8 mouse cellular contexts compared by ENCODE assay signal in the genomic region with DNA sequence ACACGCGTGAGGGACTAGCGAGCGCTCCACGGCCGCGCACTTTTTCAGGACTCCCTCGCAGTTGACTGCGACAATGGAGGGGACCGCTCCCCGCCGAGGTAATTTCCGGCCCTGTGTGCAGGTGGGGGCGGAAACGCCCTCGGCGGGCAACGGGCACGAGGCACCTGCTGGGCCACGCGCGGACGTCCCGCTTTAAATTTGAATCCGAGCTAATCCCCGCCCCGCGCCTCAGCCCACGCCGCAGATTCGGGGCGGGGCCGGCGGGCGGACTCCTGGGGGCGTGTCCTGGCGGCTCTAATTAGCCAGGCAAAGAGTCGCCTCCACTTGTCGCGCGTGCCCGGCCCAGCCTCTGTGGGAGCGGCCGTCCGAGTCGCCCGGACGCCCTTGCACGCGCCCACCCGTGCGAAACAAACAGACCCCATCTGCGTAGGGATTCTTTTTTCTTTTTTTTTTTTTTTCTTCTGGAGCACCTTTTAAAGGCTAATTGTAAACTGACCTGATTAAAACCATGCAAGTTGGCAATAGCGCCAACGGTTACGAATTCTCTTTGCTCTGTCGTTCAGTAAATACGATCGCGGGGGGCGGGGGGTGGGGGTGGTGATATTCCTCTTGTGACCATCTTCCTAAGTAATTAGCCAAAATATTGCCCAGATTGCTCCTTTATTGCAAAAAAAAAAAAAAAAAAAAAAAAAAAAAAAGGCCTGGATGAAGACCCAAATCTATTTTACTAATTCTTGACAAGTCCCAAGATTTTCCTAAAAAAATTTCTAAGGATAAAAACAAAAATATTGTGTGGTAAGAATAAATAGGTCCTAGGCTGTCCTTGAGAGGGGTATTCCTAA. TPM values are rescaled to one million over a fixed set of nuclear protein-coding genes. Genes with fewer than 3 reads are reported as not detected.
DNase-seq lines count a peak whose midpoint lies in the region; ATAC-seq and TF ChIP-seq lines count a peak whose summit lies in the region.

No protein-coding gene starts in this region.

- no peaks in the 10 kb centered on the region for H3K27me3 ChIP-seq in ES-Bruce4 (ENCODE audit: control insufficient read depth, insufficient read depth, low read length, poor library complexity, severe bottlenecking)
- H3K27me3 ChIP-seq in forebrain, embryonic 11.5 days (ENCODE audit: control insufficient read depth, insufficient read depth, low read length) = no peaks in the 10 kb centered on the region
- H3K27me3 ChIP-seq in heart, embryonic 16.5 days (ENCODE audit: control insufficient read depth, insufficient read depth, low read length) = no peaks in the 10 kb centered on the region
- no peaks in the 10 kb centered on the region for H3K27me3 ChIP-seq in liver, embryonic 14.5 days (ENCODE audit: control insufficient read depth, insufficient read depth, low read length)
- H3K27me3 ChIP-seq in stomach, postnatal 0 days (ENCODE audit: control insufficient read depth, insufficient read depth, low read length) = no peaks in the 10 kb centered on the region

- peak overlapping the region; percentile 67 for H3K4me2 ChIP-seq in forebrain, embryonic 11.5 days (ENCODE audit: low read depth, low read length, severe bottlenecking)
- peak overlapping the region; percentile 93 for H3K4me2 ChIP-seq in heart, embryonic 16.5 days (ENCODE audit: low read depth, low read length)
- H3K4me2 ChIP-seq in liver, embryonic 14.5 days (ENCODE audit: low read depth) = peak overlapping the region; percentile 78
- H3K4me2 ChIP-seq in stomach, postnatal 0 days (replicated peaks; ENCODE audit: low read depth) = peak overlapping the region; percentile 77

- H3K9ac ChIP-seq in ES-Bruce4 (ENCODE audit: low read depth, poor library complexity, severe bottlenecking) = peak overlapping the region; percentile 69
- H3K9ac ChIP-seq in forebrain, embryonic 11.5 days (ENCODE audit: low read length) = peak overlapping the region; percentile 54
- H3K9ac ChIP-seq in heart, embryonic 16.5 days (ENCODE audit: low read length) = peak overlapping the region; percentile 74
- peak overlapping the region; percentile 62 for H3K9ac ChIP-seq in liver, embryonic 14.5 days (replicated peaks)
- peak overlapping the region; percentile 13; the same call in 1 of the 2 replicates for H3K9ac ChIP-seq in stomach, postnatal 0 days (ENCODE audit: low read length)

- H3K36me3 ChIP-seq in ES-Bruce4 (ENCODE audit: control insufficient read depth, insufficient read depth, low read length, poor library complexity, severe bottlenecking) = no peaks in the 10 kb centered on the region
- H3K36me3 ChIP-seq in forebrain, embryonic 11.5 days (ENCODE audit: control insufficient read depth, insufficient read depth, low read length) = no peaks in the 10 kb centered on the region
- H3K36me3 ChIP-seq in heart, embryonic 16.5 days (ENCODE audit: control insufficient read depth, insufficient read depth) = no peaks in the 10 kb centered on the region
- H3K36me3 ChIP-seq in liver, embryonic 14.5 days (replicated peaks; ENCODE audit: control insufficient read depth, insufficient read depth, low read depth) = no peaks in the 10 kb centered on the region
- no peaks in the 10 kb centered on the region for H3K36me3 ChIP-seq in stomach, postnatal 0 days (ENCODE audit: control insufficient read depth, insufficient read depth, low read length)

- under 1% methylated on average over 59 of the region's 61 CpGs for WGBS in forebrain, embryonic 11.5 days
- under 1% methylated on average over 61 of the region's 61 CpGs for WGBS in heart, embryonic 16.5 days
- under 1% methylated on average over 61 of the region's 61 CpGs for WGBS in liver, embryonic 14.5 days (ENCODE audit: insufficient replicate concordance)
- WGBS in stomach, postnatal 0 days = under 1% methylated on average over 58 of the region's 61 CpGs

- no peak; the same call in 1 of the 2 replicates for TF ChIP-seq EP300 in ES-Bruce4 (IDR thresholded peaks at IDR 0.05; ENCODE audit: insufficient read depth, low read depth, low read length)
- 0 out of 2 replicates have a peak, but pooled peaks have one; percentile 28 for TF ChIP-seq EP300 in liver, embryonic 14.5 days (IDR thresholded peaks at IDR 0.05; ENCODE audit: low read depth)
- no peak for TF ChIP-seq EP300 in stomach, postnatal 0 days (optimal IDR thresholded peaks at IDR 0.05)

- no peak for TF ChIP-seq CTCF in ES-Bruce4 (IDR thresholded peaks at IDR 0.05; ENCODE audit: low read depth, low read length)
- TF ChIP-seq CTCF in liver, embryonic 14.5 days (IDR thresholded peaks at IDR 0.05; ENCODE audit: low read depth) = no peak
- TF ChIP-seq CTCF in stomach, postnatal 0 days (IDR thresholded peaks at IDR 0.05; ENCODE audit: low read depth) = no peak

- peak; percentile 85 for ATAC-seq in forebrain, embryonic 11.5 days (replicated peaks; ENCODE audit: low FRiP score)
- peak; percentile 81 for ATAC-seq in heart, embryonic 16.5 days (replicated peaks; ENCODE audit: extremely low read depth, insufficient read depth, low FRiP score)
- ATAC-seq in liver, embryonic 14.5 days (ENCODE audit: insufficient read depth) = peak; percentile 72
- peak; percentile 83 for ATAC-seq in stomach, postnatal 0 days (ENCODE audit: low FRiP score, low TSS enrichment)

- TF ChIP-seq POLR2A in ES-Bruce4 (IDR thresholded peaks at IDR 0.05; ENCODE audit: insufficient read depth, low read length) = no peak

- DNase-seq in c-Kit-positive CD71-positive TER-119-negative erythroid progenitor cells, embryonic 14.5 days (ENCODE audit: low read depth) = peak; percentile 74
- peak; percentile 95 for DNase-seq in forebrain, embryonic 11.5 days (ENCODE audit: low spot score)
- peak; percentile 95 to 98 for DNase-seq in kidney, postnatal 36 days
- DNase-seq in liver, embryonic 14.5 days (ENCODE audit: low read depth in 3 of 3, low spot score in 3 of 3) = peak; percentile 76 to 83 (median 78)
- DNase-seq in neural tube, embryonic 10.5 days (ENCODE audit: extremely low spot score, low spot score) = peak; percentile 91
- peak; percentile 96 for DNase-seq in stomach, postnatal 0 days (ENCODE audit: low spot score)

- no peaks in the 10 kb centered on the region for H3K9me3 ChIP-seq in ES-Bruce4 (replicated peaks; ENCODE audit: control insufficient read depth, insufficient read depth, low read length, poor library complexity, severe bottlenecking)
- no peaks in the 10 kb centered on the region for H3K9me3 ChIP-seq in forebrain, embryonic 11.5 days (ENCODE audit: control insufficient read depth, low read length)
- no peaks in the 10 kb centered on the region for H3K9me3 ChIP-seq in heart, embryonic 16.5 days (replicated peaks; ENCODE audit: control insufficient read depth, low read length)
- H3K9me3 ChIP-seq in liver, embryonic 14.5 days (ENCODE audit: control insufficient read depth, low read length) = no peaks in the 10 kb centered on the region
- no peaks in the 10 kb centered on the region for H3K9me3 ChIP-seq in stomach, postnatal 0 days (ENCODE audit: control insufficient read depth, low read length)

- H3K4me3 ChIP-seq in ES-Bruce4 (ENCODE audit: low read depth, low read length) = peak overlapping the region; percentile 86
- peak overlapping the region; percentile 60 for H3K4me3 ChIP-seq in forebrain, embryonic 11.5 days (ENCODE audit: low read depth, low read length)
- peak overlapping the region; percentile 90 for H3K4me3 ChIP-seq in heart, embryonic 16.5 days (ENCODE audit: low read length)
- H3K4me3 ChIP-seq in liver, embryonic 14.5 days (ENCODE audit: insufficient read depth in 1 of 2, low read depth in 2 of 2, low read length in 2 of 2) = peak overlapping the region; percentile 71 to 74
- H3K4me3 ChIP-seq in stomach, postnatal 0 days (ENCODE audit: low read depth, low read length) = peak overlapping the region; percentile 95

- H3K27ac ChIP-seq in ES-Bruce4 (ENCODE audit: insufficient read depth, low read length) = peak overlapping the region; percentile 86
- H3K27ac ChIP-seq in forebrain, embryonic 11.5 days (ENCODE audit: low read depth, low read length) = peak overlapping the region; percentile 86
- peak overlapping the region; percentile 85 for H3K27ac ChIP-seq in heart, embryonic 16.5 days (ENCODE audit: low read length)
- H3K27ac ChIP-seq in liver, embryonic 14.5 days = peak overlapping the region; percentile 33; the same call in 1 of the 2 replicates
- H3K27ac ChIP-seq in stomach, postnatal 0 days (replicated peaks) = peak overlapping the region; percentile 88

- H3K4me1 ChIP-seq in ES-Bruce4 (ENCODE audit: control insufficient read depth, insufficient read depth, low read length) = no peaks in the 10 kb centered on the region
- H3K4me1 ChIP-seq in forebrain, embryonic 11.5 days (replicated peaks; ENCODE audit: control insufficient read depth, insufficient read depth, low read length) = peaks cover 11% of the 10 kb centered on the region; the same call in 1 of the 2 replicates
- H3K4me1 ChIP-seq in heart, embryonic 16.5 days (ENCODE audit: control insufficient read depth, insufficient read depth, low read length) = peaks cover 20% of the 10 kb centered on the region
- H3K4me1 ChIP-seq in liver, embryonic 14.5 days (replicated peaks; ENCODE audit: control insufficient read depth in 2 of 2, insufficient read depth in 2 of 2, low read length in 1 of 2) = peaks cover 3 to 14% of the 10 kb centered on the region in 2 experiments
- H3K4me1 ChIP-seq in stomach, postnatal 0 days (replicated peaks; ENCODE audit: control insufficient read depth, insufficient read depth) = 0 out of 2 replicates have a peak, but pooled peaks cover 2% of the 10 kb centered on the region

RNA-seq across cellular contexts. Expression of gene Pou2f1, which starts 0.9 kb away (rescaled TPM):
- polyA plus RNA-seq in ES-Bruce4 (2011; ENCODE audit: insufficient read depth, insufficient read length, low read depth, missing spikeins) = 47.7 and 48.4 TPM in 2 replicates
- polyA plus RNA-seq in forebrain, embryonic 11.5 days (2014; fragmentation: Nextera tagmentation; extraction: Ambion mirVana) = 32.3 and 35.0 TPM in 2 replicates
- 8.5 and 9.3 TPM in 2 replicates for polyA plus RNA-seq in heart, embryonic 16.5 days (2015; fragmentation: Nextera tagmentation; extraction: Ambion mirVana)
- 1.6 and 1.9 TPM in 2 replicates for polyA plus RNA-seq in liver, embryonic 14.5 days (2012; rRNA removed)
- 3.9 and 4.2 TPM in 2 replicates for polyA plus RNA-seq in liver, embryonic 14.5 days (2014; fragmentation: Nextera tagmentation; extraction: Ambion mirVana)
- 4.9 TPM in 2 replicates for polyA plus RNA-seq in stomach, postnatal 0 days (2015; fragmentation: Nextera tagmentation; extraction: Ambion mirVana)

Comparison
In these comparisons a context has a peak if more than half of its experiments do, and no peak if none do; other contexts are left out.
1. Peak in every context shown above with its lines: DNase-seq, ATAC-seq, H3K4me3 ChIP-seq and H3K27ac ChIP-seq.
2. H3K27ac ChIP-seq: peak in every context shown above with its lines; median percentile 88 in stomach, postnatal 0 days; 86 in ES-Bruce4; 86 in forebrain, embryonic 11.5 days; 85 in heart, embryonic 16.5 days; 33 in liver, embryonic 14.5 days.
3. H3K9ac ChIP-seq: peak in every context shown above with its lines; median percentile 74 in heart, embryonic 16.5 days; 69 in ES-Bruce4; 62 in liver, embryonic 14.5 days; 54 in forebrain, embryonic 11.5 days; 13 in stomach, postnatal 0 days.